Mouse (Mus musculus): ENCODE results near the gene Nmnat2. TPM values are rescaled to one million over a fixed set of nuclear protein-coding genes. Genes with fewer than 3 reads are reported as not detected.

Gene Nmnat2
- total and polyA plus RNA-seq, 3 experiments = 1.3 to 2.8 TPM; not detected in 1

- peak; percentile 95 for DNase-seq (ENCODE audit: low read depth, low spot score)
- H3K79me2 ChIP-seq (ENCODE audit: control insufficient read depth, insufficient read depth, low read length, poor library complexity) = no peaks in the 10 kb centered on the region
- peak overlapping the region; percentile 49 for H3K9ac ChIP-seq (ENCODE audit: control insufficient read depth, low read depth, low read length, poor library complexity, severe bottlenecking)
- peak overlapping the region; percentile 99 for H3K27ac ChIP-seq (ENCODE audit: control insufficient read depth, low read depth, low read length)
- H3K4me3 ChIP-seq (ENCODE audit: control insufficient read depth in 1 of 2, insufficient read depth in 1 of 2, low read depth in 2 of 2, low read length in 2 of 2) = peak overlapping the region in 1 of 2 experiments; percentile 41; a peak in 2 of 4 replicates
- peaks cover 0 to 77% of the 10 kb centered on the region in 2 experiments; a peak in 2 of 4 replicates for H3K36me3 ChIP-seq (ENCODE audit: control insufficient read depth in 1 of 2, insufficient read depth in 2 of 2, low read length in 2 of 2)
- no peaks in the 10 kb centered on the region for H3K27me3 ChIP-seq (ENCODE audit: control insufficient read depth in 1 of 2, insufficient read depth in 2 of 2, low read length in 2 of 2)
- no peaks in the 10 kb centered on the region for H3K9me3 ChIP-seq (replicated peaks; ENCODE audit: insufficient read depth, low read length)
- peaks cover 69 to 75% of the 10 kb centered on the region in 2 experiments for H3K4me1 ChIP-seq (ENCODE audit: control insufficient read depth in 1 of 2, insufficient read depth in 2 of 2, low read length in 2 of 2)
- TF ChIP-seq TCF12 (IDR thresholded peaks at IDR 0.05; ENCODE audit: low read depth, low read length) = peak; percentile 98
- TF ChIP-seq MAX (IDR thresholded peaks at IDR 0.05; ENCODE audit: low read length) = peak; percentile 85
- TF ChIP-seq ETS1 (IDR thresholded peaks at IDR 0.05; ENCODE audit: low read depth, low read length) = peak; percentile 98
- no peak; the same call in 1 of the 2 replicates for TF ChIP-seq HCFC1 (IDR thresholded peaks at IDR 0.05; ENCODE audit: low read depth, low read length)
- TF ChIP-seq RCOR1 (IDR thresholded peaks at IDR 0.05; ENCODE audit: low read depth, low read length) = no peak
- TF ChIP-seq CHD1 (IDR thresholded peaks at IDR 0.05; ENCODE audit: low read depth, low read length) = no peak
- TF ChIP-seq ZNF384 (IDR thresholded peaks at IDR 0.05; ENCODE audit: low read depth, low read length) = no peak
- TF ChIP-seq MYC (IDR thresholded peaks at IDR 0.05; ENCODE audit: low read depth, low read length) = peak; percentile 95
- no peak for TF ChIP-seq E2F4 (IDR thresholded peaks at IDR 0.05; ENCODE audit: borderline replicate concordance, low read depth, low read length)
- no peak for TF ChIP-seq GABPA (IDR thresholded peaks at IDR 0.05; ENCODE audit: low read depth, low read length)
- TF ChIP-seq JUND (IDR thresholded peaks at IDR 0.05; ENCODE audit: low read depth, low read length) = 0 out of 2 replicates have a peak, but pooled peaks have one; percentile 42
- no peak for TF ChIP-seq MAFK (IDR thresholded peaks at IDR 0.05; ENCODE audit: borderline replicate concordance, low read depth, low read length)
- peak; percentile 54; the same call in 1 of the 2 replicates for TF ChIP-seq BHLHE40 (IDR thresholded peaks at IDR 0.05; ENCODE audit: borderline replicate concordance, low read depth, low read length)
- no peak for TF ChIP-seq NRF1 (IDR thresholded peaks at IDR 0.05; ENCODE audit: insufficient read depth, low read depth, low read length, poor library complexity, severe bottlenecking)
- TF ChIP-seq CTCF (IDR thresholded peaks at IDR 0.05 in 2 of 3, conservative IDR thresholded peaks at IDR 0.05 in 1 of 3; ENCODE audit: control insufficient read depth in 1 of 3, insufficient read depth in 1 of 3, low read depth in 2 of 3, low read length in 3 of 3, poor library complexity in 1 of 3, severe bottlenecking in 1 of 3) = no peak
- TF ChIP-seq USF1 (IDR thresholded peaks at IDR 0.05; ENCODE audit: low read depth, low read length) = peak; percentile 69; the same call in 1 of the 2 replicates
- no peak for TF ChIP-seq SMC3 (IDR thresholded peaks at IDR 0.05; ENCODE audit: low read depth, low read length)
- TF ChIP-seq SIN3A (IDR thresholded peaks at IDR 0.05; ENCODE audit: low read length) = peak; percentile 98
- TF ChIP-seq GATA1 (IDR thresholded peaks at IDR 0.05; ENCODE audit: low read depth, low read length) = peak; percentile 99
- TF ChIP-seq MAZ (IDR thresholded peaks at IDR 0.05; ENCODE audit: low read depth, low read length) = no peak; the same call in 1 of the 2 replicates
- peak in 1 of 2 experiments; percentile 61; a peak in 1 of 4 replicates for TF ChIP-seq POLR2A (IDR thresholded peaks at IDR 0.05; ENCODE audit: control insufficient read depth in 1 of 2, insufficient read depth in 1 of 2, low read depth in 1 of 2, low read length in 2 of 2, poor library complexity in 1 of 2)
- peak; percentile 56 for TF ChIP-seq NELFE (IDR thresholded peaks at IDR 0.05; ENCODE audit: low read depth, low read length)
- peak; percentile 67; the same call in 1 of the 2 replicates for TF ChIP-seq MXI1 (IDR thresholded peaks at IDR 0.05; ENCODE audit: low read depth, low read length)
- TF ChIP-seq KAT2A (conservative IDR thresholded peaks at IDR 0.05; ENCODE audit: low read depth, low read length) = peak; percentile 41; the same call in 1 of the 2 replicates
- TF ChIP-seq RAD21 (IDR thresholded peaks at IDR 0.05; ENCODE audit: low read depth, low read length) = no peak
- TF ChIP-seq UBTF (IDR thresholded peaks at IDR 0.05; ENCODE audit: borderline replicate concordance, insufficient read depth, low read depth, low read length) = no peak
- TF ChIP-seq MEF2A (IDR thresholded peaks at IDR 0.05; ENCODE audit: extremely low read depth, insufficient replicate concordance, low read depth, low read length, poor library complexity, severe bottlenecking) = no peak
- TF ChIP-seq ZC3H11A (IDR thresholded peaks at IDR 0.05; ENCODE audit: low read depth, low read length) = no peak
- TF ChIP-seq TAL1 (IDR thresholded peaks at IDR 0.05; ENCODE audit: low read length) = peak; percentile 78
- TF ChIP-seq ELF1 (IDR thresholded peaks at IDR 0.05; ENCODE audit: low read depth, low read length) = no peak
- TF ChIP-seq EP300 (IDR thresholded peaks at IDR 0.05; ENCODE audit: low read depth in 1 of 2, low read length in 2 of 2) = peak; percentile 100
- TF ChIP-seq ZKSCAN1 (IDR thresholded peaks at IDR 0.05; ENCODE audit: low read depth, low read length) = no peak
- peak; percentile 100 for TF ChIP-seq MYB (IDR thresholded peaks at IDR 0.05; ENCODE audit: low read depth, low read length)
- TF ChIP-seq TBP (IDR thresholded peaks at IDR 0.05; ENCODE audit: low read depth, low read length) = peak; percentile 64
- TF ChIP-seq USF2 (IDR thresholded peaks at IDR 0.05; ENCODE audit: borderline replicate concordance in 1 of 2, insufficient read depth in 1 of 2, low read depth in 1 of 2, low read length in 2 of 2) = no peak
- no peak for TF ChIP-seq CHD2 (IDR thresholded peaks at IDR 0.05; ENCODE audit: low read length)
Observed at GRCm38 (mm10) chr1:153021034-153021638, 66.3 kb downstream of the Nmnat2 start.

Data from MEL (cell line).